Mouse (Mus musculus) midbrain, embryonic 14.5 days (tissue): ENCODE measurements around the gene Ahnak. TPM values are rescaled to one million over a fixed set of nuclear protein-coding genes. Genes with fewer than 3 reads are reported as not detected.
"Not testable (repeated sequence)": the region's sequence is repeated elsewhere in the genome, so short reads cannot be mapped to it uniquely, and the experiment has no call there.

Experiments
- ATAC-seq: fragments of 200-750 bp; cut with Nextera tagmentation; 2 replicates; pipeline ENCODE4 v1.8.0; 2017; ENCODE audit warnings: moderate number of reproducible peaks, moderate library complexity; ENCODE audit not compliant: low FRiP score, low TSS enrichment
- DNase-seq: peaks from one replicate; pipeline ENCODE4 v3.0.0-alpha.2; 2015
- H3K27ac ChIP-seq: fragments of 300-500 bp; sonication (generic); replicated peaks from 2 replicates; pipeline ENCODE4 v1.5.1; 2014; ENCODE audit warnings: mild to moderate bottlenecking, low read depth, low read length, moderate library complexity
- H3K27me3 ChIP-seq: fragments of 300-500 bp; sonication (generic); 2 replicates; pipeline ENCODE4 v1.6.1; 2014; ENCODE audit warnings: low read length, control low read depth, mixed read lengths; ENCODE audit not compliant: control insufficient read depth, insufficient read depth
- H3K36me3 ChIP-seq: fragments of 300-500 bp; sonication (generic); 2 replicates; pipeline ENCODE4 v1.6.1; 2014; ENCODE audit warnings: low read length, control low read depth; ENCODE audit not compliant: control insufficient read depth, insufficient read depth
- H3K4me1 ChIP-seq: fragments of 300-500 bp; sonication (generic); 2 replicates; pipeline ENCODE4 v1.6.1; 2014; ENCODE audit warnings: mild to moderate bottlenecking, antibody characterized with exemption, low read length, control low read depth; ENCODE audit not compliant: control insufficient read depth, insufficient read depth
- H3K4me2 ChIP-seq: fragments of 300-500 bp; sonication (generic); 2 replicates; pipeline ENCODE4 v1.6.1; 2014; ENCODE audit warnings: mild to moderate bottlenecking, low read length, moderate library complexity
- H3K4me3 ChIP-seq: fragments of 300-500 bp; sonication (generic); replicated peaks from 2 replicates; pipeline ENCODE4 v1.5.1; 2014; ENCODE audit warnings: low read depth, low read length
- H3K9ac ChIP-seq: fragments of 300-500 bp; sonication (generic); replicated peaks from 2 replicates; pipeline ENCODE4 v1.6.1; 2014; ENCODE audit warnings: mild to moderate bottlenecking, low read length, moderate library complexity
- H3K9me3 ChIP-seq: fragments of 300-500 bp; sonication (generic); 2 replicates; pipeline ENCODE4 v1.6.1; 2016; ENCODE audit warnings: low read length, control low read depth, mixed read lengths; ENCODE audit not compliant: control insufficient read depth
- WGBS: fragments of 180-500 bp; shearing (Covaris S2); extraction: QIAGEN DNeasy Blood & Tissue Kit; methylation state at CpG from one replicate; pipeline ENCODE4 v1.1.7; 2014; 5-methylcytosine and 5-hydroxymethylcytosine counted together
- polyA plus RNA-seq: library from polyadenylated mRNA; unstranded; fragments of >200 nt; fragmentation: Nextera tagmentation; extraction: Ambion mirVana; gene quantifications from 2 replicates; pipeline ENCODE4 v1.2.1, GENCODE M21; 2014

Ahnak gene
- polyA plus RNA-seq, 1 experiment from 2014 or later = 4.2 TPM

DNA sequence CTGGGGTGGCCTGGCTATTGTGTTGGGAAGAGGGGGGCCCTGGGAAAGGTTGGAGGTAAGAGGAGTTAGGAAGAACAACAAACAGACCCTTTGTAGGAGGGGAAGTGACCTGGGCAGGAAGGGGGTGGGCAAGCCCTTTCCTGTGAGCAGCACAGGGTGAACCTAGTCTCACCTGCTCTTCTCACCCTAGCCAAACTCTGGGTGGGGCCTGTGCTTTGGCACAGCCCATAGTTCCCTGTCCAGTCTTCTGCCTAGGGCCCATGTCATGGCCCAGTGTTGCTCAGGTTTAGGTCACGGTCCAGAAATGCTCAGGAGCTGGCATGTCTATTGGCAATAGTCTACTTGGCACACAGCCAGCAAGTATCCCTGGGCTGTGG lies 118.3 kb downstream of the Ahnak start:
- no peak for ATAC-seq
- Histone ChIP-seq H3K4me2 (no peak overlapping the region), H3K36me3 (no peaks in the 10 kb centered on the region), H3K27me3 (no peaks in the 10 kb centered on the region), H3K27ac (no peak overlapping the region), H3K9me3 (no peaks in the 10 kb centered on the region), H3K9ac (no peak overlapping the region), H3K4me3 (no peak overlapping the region), H3K4me1 (no peaks in the 10 kb centered on the region)
- DNase-seq = no peak
- 81% methylated on average over 1 of the region's 1 CpGs for WGBS

- H3K9me3 ChIP-seq = no peaks in the 10 kb centered on the region
- H3K4me1 ChIP-seq = no peaks in the 10 kb centered on the region
- no peak overlapping the region for H3K9ac ChIP-seq
- no peak overlapping the region for H3K4me3 ChIP-seq
- WGBS = 89% methylated on average over 1 of the region's 1 CpGs
- ATAC-seq (no peak), DNase-seq (no peak)
- H3K36me3 ChIP-seq = peaks cover 4% of the 10 kb centered on the region; the same call in 1 of the 2 replicates
- H3K27ac ChIP-seq = no peak overlapping the region
- no peaks in the 10 kb centered on the region for H3K27me3 ChIP-seq
- no peak overlapping the region for H3K4me2 ChIP-seq
These were observed 119.5 kb downstream of the Ahnak start for GRCm38 (mm10) chr19:9108536-9108935.

GRCm38 (mm10) chr19:9110182-9110869 lies 121.2 kb downstream of the Ahnak start:
- no peak overlapping the region for H3K27ac ChIP-seq
- no peaks in the 10 kb centered on the region for H3K4me1 ChIP-seq
- 48% methylated on average over 4 of the region's 4 CpGs for WGBS
- DNase-seq (peak; percentile 91), ATAC-seq (peak; percentile 80; the same call in 1 of the 2 replicates)
- no peak overlapping the region for H3K4me3 ChIP-seq
- no peaks in the 10 kb centered on the region for H3K27me3 ChIP-seq
- H3K4me2 ChIP-seq = no peak overlapping the region
- H3K36me3 ChIP-seq = peaks cover 6% of the 10 kb centered on the region; the same call in 1 of the 2 replicates
- no peak overlapping the region for H3K9ac ChIP-seq
- no peaks in the 10 kb centered on the region for H3K9me3 ChIP-seq

DNA sequence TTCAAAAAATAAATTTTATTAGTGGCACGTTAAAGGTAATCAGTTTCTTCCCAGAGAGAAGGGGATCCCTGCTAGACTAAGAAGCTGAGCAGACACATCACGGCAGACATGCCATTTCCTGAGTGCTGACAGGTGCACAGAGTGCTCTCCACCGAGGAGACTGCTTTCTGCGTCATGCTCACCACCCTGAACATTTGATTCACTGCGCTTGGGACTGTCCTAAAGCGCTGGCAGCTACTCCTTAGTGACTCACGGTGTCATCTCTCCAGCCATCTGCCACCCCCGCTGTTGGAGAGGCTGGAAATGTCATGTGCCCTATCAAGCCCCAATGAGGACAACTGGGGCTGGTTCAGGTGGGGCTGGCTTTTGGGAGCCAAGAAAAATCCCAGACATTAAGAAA lies 123.0 kb downstream of the Ahnak start:
- no peak for DNase-seq
- no peaks in the 10 kb centered on the region for H3K9me3 ChIP-seq
- H3K4me2 ChIP-seq = no peak overlapping the region
- peaks cover 11% of the 10 kb centered on the region for H3K36me3 ChIP-seq
- no peak overlapping the region for H3K9ac ChIP-seq
- 77% methylated on average over 8 of the region's 8 CpGs for WGBS
- H3K27me3 ChIP-seq = no peaks in the 10 kb centered on the region
- no peaks in the 10 kb centered on the region for H3K4me1 ChIP-seq
- ATAC-seq = no peak
- no peak overlapping the region for H3K4me3 ChIP-seq
- no peak overlapping the region for H3K27ac ChIP-seq

GRCm38 (mm10) chr19:9116268-9116667 lies 127.2 kb downstream of the Ahnak start:
- 86% methylated on average over 4 of the region's 4 CpGs for WGBS

DNA sequence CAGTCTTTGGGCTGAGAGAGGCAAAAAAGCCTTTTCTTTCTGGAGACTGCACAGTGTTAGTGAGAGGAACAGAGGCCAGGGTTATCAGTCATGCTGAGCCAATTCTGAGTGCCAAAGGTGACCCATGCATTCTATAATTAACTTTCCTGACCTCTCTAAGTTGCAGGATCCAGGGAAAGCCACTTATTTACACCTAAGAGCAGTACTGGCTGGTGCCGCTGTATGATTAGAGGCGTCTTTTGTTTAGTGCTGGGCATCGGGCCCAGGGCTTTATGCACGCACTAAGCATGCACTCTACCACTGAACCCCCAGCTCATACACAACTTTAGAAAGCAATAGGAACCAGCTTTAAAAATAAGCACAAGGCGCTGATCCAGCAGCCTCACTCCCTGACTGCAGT lies 128.2 kb downstream of the Ahnak start:
- Histone ChIP-seq H3K9me3 (no peaks in the 10 kb centered on the region), H3K4me3 (no peak overlapping the region), H3K27me3 (no peaks in the 10 kb centered on the region), H3K4me2 (no peak overlapping the region), H3K27ac (no peak overlapping the region), H3K4me1 (no peaks in the 10 kb centered on the region), H3K9ac (no peak overlapping the region), H3K36me3 (peaks cover 15% of the 10 kb centered on the region)
- 84% methylated on average over 5 of the region's 5 CpGs for WGBS
- peak; percentile 24 for DNase-seq
- no peak for ATAC-seq

More at GRCm38 (mm10) chr19:9116268-9116667, 127.2 kb downstream of the Ahnak start:
- H3K27me3 ChIP-seq = no peaks in the 10 kb centered on the region
- no peak overlapping the region for H3K4me2 ChIP-seq
- peaks cover 15% of the 10 kb centered on the region for H3K36me3 ChIP-seq
- H3K4me1 ChIP-seq = no peaks in the 10 kb centered on the region
- H3K4me3 ChIP-seq = no peak overlapping the region
- DNase-seq (no peak), ATAC-seq (no peak)
- no peak overlapping the region for H3K9ac ChIP-seq
- H3K27ac ChIP-seq = no peak overlapping the region
- H3K9me3 ChIP-seq = no peaks in the 10 kb centered on the region

DNA sequence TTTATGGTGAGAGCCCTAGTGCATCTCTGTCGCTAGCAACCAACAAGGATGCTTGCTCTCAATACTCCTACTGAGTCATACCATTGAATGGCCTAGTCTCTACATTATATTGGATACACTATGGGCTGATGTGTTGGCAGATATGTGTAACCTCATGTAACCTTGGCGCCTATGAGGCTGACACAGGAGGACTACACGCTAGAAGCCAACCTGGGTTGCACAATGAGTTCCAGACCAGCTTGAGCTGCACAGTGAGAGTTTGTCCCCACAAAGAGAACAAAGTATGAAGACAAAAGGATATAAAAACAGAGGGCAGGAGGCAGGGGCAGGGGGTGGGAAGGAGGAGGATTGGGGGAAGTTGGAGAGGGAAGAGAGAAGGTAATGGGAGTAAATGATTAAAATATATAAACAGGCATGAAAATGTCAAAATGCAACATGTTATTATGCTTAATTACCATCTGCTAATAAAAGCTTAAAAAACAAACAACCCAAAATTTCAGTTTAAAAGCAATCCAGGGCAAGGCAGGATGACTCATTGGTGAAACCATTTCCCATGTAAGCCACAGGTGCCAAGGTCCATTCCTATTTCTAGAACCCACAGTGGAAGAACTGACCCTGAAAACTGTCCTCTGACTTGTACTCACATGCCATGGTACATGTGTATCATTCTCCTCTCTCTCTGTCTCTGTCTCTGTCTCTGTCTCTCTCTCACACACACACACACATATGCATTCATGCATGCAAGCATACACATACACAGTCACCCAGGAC lies 130.8 kb downstream of the Ahnak start:
- no peaks in the 10 kb centered on the region for H3K9me3 ChIP-seq
- H3K4me3 ChIP-seq = no peak overlapping the region
- H3K4me1 ChIP-seq = no peaks in the 10 kb centered on the region
- H3K27ac ChIP-seq = no peak overlapping the region
- peaks cover 8% of the 10 kb centered on the region for H3K36me3 ChIP-seq
- H3K9ac ChIP-seq = no peak overlapping the region
- no peak overlapping the region for H3K4me2 ChIP-seq
- WGBS = 89% methylated on average over 3 of the region's 3 CpGs
- DNase-seq = no peak
- no peak for ATAC-seq
- no peaks in the 10 kb centered on the region for H3K27me3 ChIP-seq

DNA sequence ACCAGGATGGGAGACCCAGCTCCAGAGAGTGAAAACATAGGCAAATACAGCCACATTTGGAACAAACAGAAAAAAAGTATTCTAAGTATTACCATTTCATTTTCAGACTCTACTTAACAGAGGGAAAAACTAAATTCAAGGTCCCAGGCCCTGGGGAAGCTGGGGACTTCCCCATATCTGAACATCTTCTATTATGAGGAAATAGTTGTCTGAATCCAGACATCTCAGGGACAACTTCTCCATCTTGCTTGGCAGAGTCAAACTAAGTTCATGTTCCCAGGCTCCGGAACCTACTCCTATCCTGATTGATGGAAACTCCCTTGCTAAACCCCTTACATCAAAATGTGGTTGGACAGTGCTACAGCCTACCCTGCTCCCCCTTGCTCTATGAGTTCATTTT lies 133.3 kb downstream of the Ahnak start:
- DNase-seq (no peak), ATAC-seq (no peak)
- Histone ChIP-seq H3K36me3 (peaks cover 4% of the 10 kb centered on the region; the same call in 1 of the 2 replicates), H3K4me3 (no peak overlapping the region), H3K4me1 (no peaks in the 10 kb centered on the region), H3K27me3 (no peaks in the 10 kb centered on the region), H3K27ac (no peak overlapping the region), H3K4me2 (no peak overlapping the region), H3K9ac (no peak overlapping the region), H3K9me3 (no peaks in the 10 kb centered on the region)
- WGBS = 97% methylated on average over 1 of the region's 1 CpGs

- not testable (repeated sequence) for H3K4me1 ChIP-seq, H3K36me3 ChIP-seq, ATAC-seq, H3K27me3 ChIP-seq, H3K4me3 ChIP-seq, H3K9ac ChIP-seq, H3K4me2 ChIP-seq, DNase-seq, H3K27ac ChIP-seq, H3K9me3 ChIP-seq
- 96% methylated on average over 2 of the region's 2 CpGs for WGBS
These were observed 134.9 kb downstream of the Ahnak start for GRCm38 (mm10) chr19:9123986-9124385.
